Mouse (Mus musculus): ENCODE measurements at regions not wholly inside any gene's neighbourhood (a gene's known extent, or its start where the extent isn't known, plus 50 kb on each side); places are given as distances from the start of the nearest gene placed in this dataset.

- intact Hi-C loops (cut with DNase I), result no loop called here
Measured at GRCm38 (mm10) chr12:68242683-68243082, 916.3 kb downstream of the Rps29 start.

GRCm38 (mm10) chr12:68231803-68232202, 927.2 kb downstream of the Rps29 start:
- DNase-seq (ENCODE audit: extremely low spot score in 1 of 2, low spot score in 2 of 2), result no peak
- intact Hi-C loops (cut with DNase I), result no loop called here

More at GRCm38 (mm10) chr12:68242683-68243082, 916.3 kb downstream of the Rps29 start:
- peak in 1 of 2 experiments; percentile 2 for DNase-seq (ENCODE audit: extremely low spot score in 1 of 2, low spot score in 2 of 2)

GRCm38 (mm10) chr12:68217091-68217490, 941.9 kb downstream of the Rps29 start:
- DNase-seq (ENCODE audit: extremely low spot score in 1 of 2, low spot score in 2 of 2), result no peak
- intact Hi-C loops (cut with DNase I), result no loop called here

GRCm38 (mm10) chr12:68208302-68208701, 950.7 kb downstream of the Rps29 start:
- intact Hi-C loops (cut with DNase I), result no loop called here
- peak in 1 of 2 experiments; percentile 20 for DNase-seq (ENCODE audit: extremely low spot score in 1 of 2, low spot score in 2 of 2)

GRCm38 (mm10) chr12:68183858-68184257, 961.5 kb upstream of the Mdga2 start:
- DNase-seq (ENCODE audit: extremely low spot score in 1 of 2, low spot score in 2 of 2), result no peak
- intact Hi-C loops (cut with DNase I), result no loop called here

- no peak for DNase-seq (ENCODE audit: extremely low spot score in 1 of 2, low spot score in 2 of 2)
- intact Hi-C loops (cut with DNase I), result no loop called here
Measured at GRCm38 (mm10) chr12:68161317-68161716, 939.0 kb upstream of the Mdga2 start.

- intact Hi-C loops (cut with DNase I), result no loop called here
- DNase-seq (ENCODE audit: extremely low spot score in 1 of 2, low spot score in 2 of 2), result peak in 1 of 2 experiments; percentile 4
Measured at GRCm38 (mm10) chr12:68148066-68148465, 925.7 kb upstream of the Mdga2 start.

GRCm38 (mm10) chr12:68139831-68140230, 917.5 kb upstream of the Mdga2 start:
- no peak for DNase-seq (ENCODE audit: extremely low spot score in 1 of 2, low spot score in 2 of 2)
- intact Hi-C loops (cut with DNase I), result no loop called here

GRCm38 (mm10) chr12:68131776-68132175, 909.4 kb upstream of the Mdga2 start:
- no peak for DNase-seq (ENCODE audit: extremely low spot score in 1 of 2, low spot score in 2 of 2)
- intact Hi-C loops (cut with DNase I), result no loop called here

- intact Hi-C loops (cut with DNase I), result no loop called here
Measured at GRCm38 (mm10) chr12:68115762-68116161, 893.4 kb upstream of the Mdga2 start.

More at GRCm38 (mm10) chr12:68115762-68116161, 893.4 kb upstream of the Mdga2 start:
- no peak for DNase-seq (ENCODE audit: extremely low spot score in 1 of 2, low spot score in 2 of 2)
